In the genomic region with DNA sequence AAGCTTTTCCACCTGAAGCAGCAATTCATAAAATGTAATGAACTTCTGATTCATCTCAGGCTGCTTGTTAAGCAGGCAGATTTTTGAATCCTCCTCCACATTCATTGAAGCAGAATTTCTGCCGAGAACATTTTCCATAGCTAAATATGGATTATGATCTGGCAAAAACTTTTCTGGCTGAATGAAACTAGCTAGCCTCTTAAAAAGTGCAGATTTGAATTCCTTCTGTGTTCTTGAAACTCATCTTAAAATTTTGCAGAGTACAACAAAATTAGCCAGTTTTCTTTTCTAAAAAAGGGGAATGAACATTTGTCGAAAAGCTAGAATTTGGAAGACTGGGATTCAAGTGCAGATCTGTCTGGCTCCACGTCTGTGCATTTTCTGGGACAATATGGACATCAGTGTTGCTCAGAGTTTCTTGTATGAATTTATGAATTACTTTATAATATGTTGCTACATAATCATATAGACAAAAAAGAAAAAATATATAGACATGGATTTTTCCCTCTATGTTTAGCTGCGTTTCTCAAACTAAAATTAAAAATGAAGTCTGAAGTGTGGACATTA, we compare ENCODE assay signal across 24 mouse cellular contexts.
A peak's percentile ranks its signal among the peaks of the same experiment; 100 is the strongest.
DNase-seq lines count a peak whose midpoint lies in the region; ATAC-seq and TF ChIP-seq lines count a peak whose summit lies in the region.
"Had no signal": no experiment of that assay in that cellular context is flagged by ENCODE, and none has a peak within 500 bp of the region (broad histone marks: within the 10 kb centered on the region; RNA-seq: fewer than 3 reads in every experiment).

No protein-coding gene starts in this region.

- no peak overlapping the region for H3K27ac ChIP-seq in layer of hippocampus, adult 2 months
- H3K27ac ChIP-seq: gastrocnemius, adult 2 months; hindbrain, embryonic 14.5 days; kidney, postnatal 0 days; limb, embryonic 15.5 days; liver, embryonic 14.5 days; lung, embryonic 15.5 days; neural tube, embryonic 13.5 days had no signal

- no peak for TF ChIP-seq CTCF in layer of hippocampus, adult 2 months (conservative IDR thresholded peaks at IDR 0.05)

- no peak overlapping the region for H3K4me3 ChIP-seq in layer of hippocampus, adult 2 months
- H3K4me3 ChIP-seq: gastrocnemius, adult 2 months; limb, embryonic 15.5 days; lung, embryonic 15.5 days; myocyte; neural tube, embryonic 13.5 days had no signal

- DNase-seq in layer of hippocampus, adult 2 months (ENCODE audit: low spot score in 2 of 2): peak; percentile 14 to 59
- DNase-seq in layer of hippocampus, postnatal 25 days (ENCODE audit: extremely low spot score in 1 of 2, low spot score in 1 of 2): no peak
- peak; percentile 8 to 9 for DNase-seq in layer of hippocampus, adult 8-10 months (ENCODE audit: low spot score in 2 of 2)
- DNase-seq in left cerebral cortex, adult 9 months (ENCODE audit: low spot score in 2 of 2): peak; percentile 11 to 38
- DNase-seq in telencephalon, adult 2 months (ENCODE audit: low read depth, low spot score): peak; percentile 92
- no peak for DNase-seq in lung, postnatal 4 days
- DNase-seq: adrenal gland, postnatal 14 days; cerebellum, adult 9-10 months; gastrocnemius, adult 2 months; kidney, adult 18-20 months; lung, postnatal 36 days; midbrain, embryonic 14.5 days; retina, postnatal 1 day; spleen, adult 18-20 months had no signal

- no peak for ATAC-seq in CD4-positive, CD25-positive, alpha-beta regulatory T cell, adult 4 months
- ATAC-seq: forebrain, embryonic 14.5 days; inflammation-experienced regulatory T-cells, adult 6 months had no signal

Comparison
In these comparisons a context has a peak if more than half of its experiments do, and no peak if none do; other contexts are left out.
1. DNase-seq: peak in layer of hippocampus, adult 2 months (2 of 2), layer of hippocampus, adult 8-10 months (2 of 2), left cerebral cortex, adult 9 months (2 of 2) and telencephalon, adult 2 months (single experiment); none in layer of hippocampus, postnatal 25 days (0 of 2) and lung, postnatal 4 days (0 of 2).